Mouse (Mus musculus) liver, embryonic 14.5 days (tissue): ENCODE data around the gene Ccser1.

Experiments used
- CTCF ChIP-seq: IDR thresholded peaks from 2 replicates; pipeline ENCODE4 v1.5.1; 2016; ENCODE audit warnings: antibody characterized with exemption, low read depth, control low read depth
- EP300 ChIP-seq: IDR thresholded peaks from 2 replicates; pipeline ENCODE4 v1.6.1; 2016; ENCODE audit warnings: antibody characterized with exemption, low read depth

DNA sequence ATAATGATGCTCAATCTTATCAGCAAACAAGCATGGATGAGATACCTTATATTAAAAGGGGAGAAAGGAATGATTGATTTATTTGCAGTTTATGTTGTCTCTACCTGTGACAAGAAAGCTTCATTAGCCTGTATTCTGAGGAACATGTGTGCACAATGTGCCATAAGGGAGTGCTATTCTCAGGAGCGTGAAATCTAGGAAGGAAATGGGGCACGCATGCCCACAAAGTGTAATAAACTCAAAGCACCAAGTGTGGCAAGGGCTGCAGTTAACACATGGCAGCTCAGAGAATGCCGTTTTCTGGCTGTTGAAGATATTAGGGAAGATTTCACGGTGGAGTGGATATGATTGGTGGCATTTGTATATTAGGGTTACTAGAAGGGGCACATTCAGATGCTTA is 434.8 kb downstream of the Ccser1 start:
- TF ChIP-seq EP300 = no peak
- TF ChIP-seq CTCF = no peak
